Mouse (Mus musculus): Measurements from ENCODE around the gene Ncoa4.

DNA sequence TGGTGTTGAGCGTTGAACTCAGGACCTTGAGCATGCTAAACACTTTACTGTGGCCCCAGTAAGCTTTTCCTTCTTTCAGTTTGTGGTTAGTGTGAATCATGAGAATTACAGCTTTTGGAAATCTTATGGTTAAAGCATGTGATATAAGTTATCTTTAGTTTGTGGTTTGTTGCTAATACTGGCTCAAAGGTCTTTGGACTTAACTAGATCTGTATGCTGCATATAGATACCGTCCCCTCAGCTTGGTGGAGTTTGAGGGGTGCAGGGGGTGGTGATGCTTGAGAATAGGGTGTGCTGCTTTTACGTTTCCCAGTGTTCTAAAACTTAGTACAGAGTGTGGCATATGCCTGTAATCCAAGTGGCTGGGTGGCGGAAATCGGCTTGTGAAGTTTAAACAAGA lies 7.7 kb downstream of the Ncoa4 start:
- TF ChIP-seq ZC3H11A (IDR thresholded peaks at IDR 0.05; ENCODE audit: low read depth, low read length) (no peak), E2F4 (IDR thresholded peaks at IDR 0.05; ENCODE audit: borderline replicate concordance, low read depth, low read length) (no peak), USF2 (IDR thresholded peaks at IDR 0.05; ENCODE audit: borderline replicate concordance in 1 of 2, insufficient read depth in 1 of 2, low read depth in 1 of 2, low read length in 2 of 2) (no peak), EP300 (IDR thresholded peaks at IDR 0.05; ENCODE audit: low read depth in 1 of 2, low read length in 2 of 2) (peak; percentile 93 to 96), HCFC1 (IDR thresholded peaks at IDR 0.05; ENCODE audit: low read depth, low read length) (peak; percentile 46; the same call in 1 of the 2 replicates), CTCF (IDR thresholded peaks at IDR 0.05 in 2 of 3, conservative IDR thresholded peaks at IDR 0.05 in 1 of 3; ENCODE audit: control insufficient read depth in 1 of 3, insufficient read depth in 1 of 3, low read depth in 2 of 3, low read length in 3 of 3, poor library complexity in 1 of 3, severe bottlenecking in 1 of 3) (no peak), ZMIZ1 (IDR thresholded peaks at IDR 0.05; ENCODE audit: low read depth, low read length) (no peak), MAZ (IDR thresholded peaks at IDR 0.05; ENCODE audit: low read depth, low read length) (0 out of 2 replicates have a peak, but pooled peaks have one; percentile 33), POLR2AphosphoS2 (IDR thresholded peaks at IDR 0.05; ENCODE audit: low read length) (no peak), RAD21 (IDR thresholded peaks at IDR 0.05; ENCODE audit: low read depth, low read length) (no peak), USF1 (IDR thresholded peaks at IDR 0.05; ENCODE audit: low read depth, low read length) (peak; percentile 59; the same call in 1 of the 2 replicates), MXI1 (IDR thresholded peaks at IDR 0.05; ENCODE audit: low read depth, low read length) (peak; percentile 80), CHD2 (IDR thresholded peaks at IDR 0.05; ENCODE audit: low read length) (no peak), POLR2A (IDR thresholded peaks at IDR 0.05; ENCODE audit: control insufficient read depth in 1 of 2, insufficient read depth in 1 of 2, low read depth in 1 of 2, low read length in 2 of 2, poor library complexity in 1 of 2) (no peak)

Measured in MEL (cell line).